Mouse (Mus musculus) liver, adult 2 months (tissue): ENCODE results near the gene Eea1.

Experiments
- CTCF ChIP-seq: fragments of 200-500 bp; IDR thresholded peaks from 2 replicates; pipeline ENCODE4 v1.5.1; 2011; ENCODE audit warnings: low read depth, low read length, control low read depth
- POLR2A ChIP-seq: fragments of 200-500 bp; IDR thresholded peaks from 2 replicates; pipeline ENCODE4 v1.6.1; 2011; ENCODE audit warnings: low read length, control low read depth; ENCODE audit not compliant: insufficient read depth; ENCODE audit errors: extremely low read depth

DNA sequence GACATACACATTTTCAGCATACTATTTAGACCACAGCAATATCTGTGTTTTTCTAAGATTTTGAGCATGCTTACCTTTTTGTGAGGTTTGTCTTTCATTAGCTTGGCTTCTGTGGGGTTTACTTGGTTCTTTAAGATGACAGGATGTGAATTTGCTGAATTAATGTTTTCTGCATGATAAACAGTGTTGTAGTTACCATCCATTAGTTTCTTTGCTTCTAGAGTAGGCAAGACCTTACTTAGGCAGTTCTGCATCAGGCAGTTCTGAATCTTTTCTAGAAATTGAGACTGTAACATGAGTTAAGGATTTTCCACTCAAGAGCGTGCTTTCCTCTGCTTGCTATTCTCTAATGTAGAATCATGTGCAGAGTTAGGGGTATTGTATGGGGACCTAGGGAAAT lies 24.2 kb downstream of the Eea1 start:
- TF ChIP-seq CTCF (no peak), POLR2A (no peak)
